ENCODE assay signal across 19 mouse cellular contexts in the genomic region with DNA sequence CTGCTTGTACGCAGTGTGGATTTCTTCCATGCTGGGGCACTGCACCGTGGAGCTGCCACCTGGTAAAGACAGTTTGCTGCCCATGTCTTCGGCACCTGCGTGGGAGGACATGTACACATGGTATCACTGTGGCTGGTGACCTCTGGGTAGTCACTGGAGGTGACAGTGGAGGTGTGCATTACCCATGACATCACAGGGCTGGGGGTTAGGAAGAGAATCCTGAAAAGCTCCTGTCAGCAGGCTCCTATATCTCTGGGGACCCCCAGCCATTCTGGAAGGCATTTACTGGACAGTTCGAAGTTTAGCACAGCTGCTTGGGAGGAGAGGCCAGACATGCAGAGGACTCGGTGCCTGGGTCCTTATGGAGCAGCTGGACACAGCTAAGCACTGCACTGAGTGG. TPM values are rescaled to one million over a fixed set of nuclear protein-coding genes. Genes with fewer than 3 reads are reported as not detected.
DNase-seq lines count a peak whose midpoint lies in the region; ATAC-seq and TF ChIP-seq lines count a peak whose summit lies in the region.
"Had no signal": no experiment of that assay in that cellular context is flagged by ENCODE, and none has a peak within 500 bp of the region (broad histone marks: within the 10 kb centered on the region; RNA-seq: fewer than 3 reads in every experiment).

No protein-coding gene starts in this region.

- WGBS in heart, embryonic 16.5 days = 63% methylated on average over 6 of the region's 6 CpGs
- 65% methylated on average over 6 of the region's 6 CpGs for WGBS in heart, embryonic 10.5 days
- 67% methylated on average over 6 of the region's 6 CpGs for WGBS in liver, embryonic 16.5 days (ENCODE audit: insufficient replicate concordance)
- 67% methylated on average over 6 of the region's 6 CpGs for WGBS in liver, embryonic 12.5 days (ENCODE audit: insufficient replicate concordance)

- peaks cover 71% of the 10 kb centered on the region for H3K79me2 ChIP-seq in C2C12 (ENCODE audit: control insufficient read depth, insufficient read depth)

- H3ac ChIP-seq in C2C12 (ENCODE audit: control insufficient read depth, insufficient read length, low read depth) = peak overlapping the region; percentile 19

- no peak overlapping the region for H3K4me2 ChIP-seq in heart, embryonic 16.5 days (ENCODE audit: low read depth, low read length)
- no peak overlapping the region for H3K4me2 ChIP-seq in liver, embryonic 16.5 days (ENCODE audit: low read depth, low read length)
- H3K4me2 ChIP-seq in liver, embryonic 12.5 days = no peak overlapping the region
- H3K4me2 ChIP-seq: forebrain, embryonic 13.5 days; heart, embryonic 15.5 days; hindbrain, embryonic 12.5 days; liver, embryonic 13.5 days; midbrain, embryonic 15.5 days; neural tube, embryonic 15.5 days had no signal

- H3K27ac ChIP-seq in heart, embryonic 16.5 days (ENCODE audit: low read length) = 0 out of 2 replicates have a peak overlapping the region, but pooled peaks have one; percentile 16
- H3K27ac ChIP-seq in heart, embryonic 10.5 days = no peak overlapping the region
- no peak overlapping the region for H3K27ac ChIP-seq in liver, embryonic 16.5 days (ENCODE audit: low read length)
- H3K27ac ChIP-seq in liver, embryonic 12.5 days = no peak overlapping the region
- peak overlapping the region; percentile 90 for H3K27ac ChIP-seq in embryonic fibroblast, embryonic 13.5 days (ENCODE audit: insufficient read depth, low read length)
- H3K27ac ChIP-seq: embryonic facial prominence, embryonic 10.5 days; forebrain, embryonic 13.5 days; heart, embryonic 15.5 days; hindbrain, embryonic 12.5 days; liver, embryonic 13.5 days; midbrain, embryonic 15.5 days; neural tube, embryonic 15.5 days had no signal

- no peak for DNase-seq in heart, embryonic 10.5 days (ENCODE audit: low spot score)
- DNase-seq in layer of hippocampus, adult 9-11 months = no peak
- DNase-seq: gastrocnemius, postnatal 25 days had no signal

- peaks cover 14% of the 10 kb centered on the region for H3K4me1 ChIP-seq in heart, embryonic 16.5 days (ENCODE audit: control insufficient read depth, insufficient read depth, low read length)
- peaks cover 8% of the 10 kb centered on the region for H3K4me1 ChIP-seq in heart, embryonic 10.5 days
- peaks cover 3% of the 10 kb centered on the region for H3K4me1 ChIP-seq in liver, embryonic 16.5 days (ENCODE audit: control insufficient read depth, low read depth, low read length)
- peaks cover 4% of the 10 kb centered on the region; the same call in 1 of the 2 replicates for H3K4me1 ChIP-seq in liver, embryonic 12.5 days
- peaks cover 27% of the 10 kb centered on the region for H3K4me1 ChIP-seq in embryonic fibroblast, embryonic 13.5 days (ENCODE audit: control insufficient read depth, insufficient read depth, low read length)

- no peak for TF ChIP-seq CTCF in C2C12 (IDR thresholded peaks at IDR 0.05; ENCODE audit: control insufficient read depth, insufficient read depth, insufficient read length)
- TF ChIP-seq CTCF in embryonic fibroblast, embryonic 13.5 days (IDR thresholded peaks at IDR 0.05; ENCODE audit: borderline replicate concordance, insufficient read depth, low read length) = no peak

- H3K9ac ChIP-seq in heart, embryonic 16.5 days (ENCODE audit: low read length) = no peak overlapping the region
- no peak overlapping the region for H3K9ac ChIP-seq in liver, embryonic 16.5 days (ENCODE audit: low read depth, low read length)
- no peak overlapping the region for H3K9ac ChIP-seq in liver, embryonic 12.5 days
- H3K9ac ChIP-seq: forebrain, embryonic 13.5 days; heart, embryonic 15.5 days; hindbrain, embryonic 12.5 days; liver, embryonic 13.5 days; midbrain, embryonic 15.5 days; neural tube, embryonic 15.5 days had no signal

- no peaks in the 10 kb centered on the region for H3K27me3 ChIP-seq in heart, embryonic 16.5 days (ENCODE audit: control insufficient read depth, insufficient read depth, low read length)
- no peaks in the 10 kb centered on the region for H3K27me3 ChIP-seq in heart, embryonic 10.5 days (ENCODE audit: insufficient read depth, poor library complexity, severe bottlenecking)
- no peaks in the 10 kb centered on the region for H3K27me3 ChIP-seq in liver, embryonic 16.5 days (ENCODE audit: control insufficient read depth, insufficient read depth, low read depth, low read length)
- H3K27me3 ChIP-seq in liver, embryonic 12.5 days (replicated peaks) = no peaks in the 10 kb centered on the region
- no peaks in the 10 kb centered on the region for H3K27me3 ChIP-seq in C2C12 (ENCODE audit: control insufficient read depth, insufficient read depth, insufficient read length)
- H3K27me3 ChIP-seq: forebrain, embryonic 13.5 days; heart, embryonic 15.5 days; hindbrain, embryonic 12.5 days; liver, embryonic 13.5 days; midbrain, embryonic 15.5 days; neural tube, embryonic 15.5 days had no signal

- H3K36me3 ChIP-seq in heart, embryonic 16.5 days (ENCODE audit: control insufficient read depth, insufficient read depth) = no peaks in the 10 kb centered on the region
- H3K36me3 ChIP-seq in heart, embryonic 10.5 days = no peaks in the 10 kb centered on the region
- H3K36me3 ChIP-seq in liver, embryonic 16.5 days (ENCODE audit: control insufficient read depth, insufficient read depth) = no peaks in the 10 kb centered on the region; the same call in 1 of the 2 replicates
- no peaks in the 10 kb centered on the region for H3K36me3 ChIP-seq in liver, embryonic 12.5 days
- peaks cover 14% of the 10 kb centered on the region for H3K36me3 ChIP-seq in C2C12 (ENCODE audit: control insufficient read depth, insufficient read depth)
- H3K36me3 ChIP-seq: embryonic facial prominence, embryonic 10.5 days; heart, embryonic 15.5 days; hindbrain, embryonic 12.5 days; liver, embryonic 13.5 days; midbrain, embryonic 15.5 days; neural tube, embryonic 15.5 days had no signal

- no peak for ATAC-seq in heart, embryonic 16.5 days (replicated peaks; ENCODE audit: extremely low read depth, insufficient read depth, low FRiP score)
- ATAC-seq in liver, embryonic 16.5 days (ENCODE audit: low read depth) = 0 out of 2 replicates have a peak, but pooled peaks have one; percentile 9
- ATAC-seq in liver, embryonic 12.5 days = no peak
- ATAC-seq: forebrain, embryonic 13.5 days; midbrain, embryonic 15.5 days had no signal

- H3K79me3 ChIP-seq in C2C12 (ENCODE audit: low read depth) = peaks cover 16% of the 10 kb centered on the region

- no peak overlapping the region for H3K4me3 ChIP-seq in heart, embryonic 16.5 days (ENCODE audit: low read length)
- H3K4me3 ChIP-seq in heart, embryonic 10.5 days = no peak overlapping the region
- no peak overlapping the region for H3K4me3 ChIP-seq in liver, embryonic 16.5 days (ENCODE audit: low read depth, low read length)
- no peak overlapping the region for H3K4me3 ChIP-seq in liver, embryonic 12.5 days
- no peak overlapping the region for H3K4me3 ChIP-seq in C2C12 (ENCODE audit: insufficient read depth, poor library complexity, severe bottlenecking)
- no peak overlapping the region for H3K4me3 ChIP-seq in embryonic fibroblast, embryonic 13.5 days (ENCODE audit: insufficient read depth, low read length)
- H3K4me3 ChIP-seq: embryonic facial prominence, embryonic 10.5 days; forebrain, embryonic 13.5 days; heart, embryonic 15.5 days; hindbrain, embryonic 12.5 days; liver, embryonic 13.5 days; midbrain, embryonic 15.5 days; neural tube, embryonic 15.5 days had no signal

- no peak for TF ChIP-seq POLR2A in embryonic fibroblast, embryonic 13.5 days (IDR thresholded peaks at IDR 0.05; ENCODE audit: low read depth, low read length)

- no peaks in the 10 kb centered on the region for H3K9me3 ChIP-seq in heart, embryonic 16.5 days (replicated peaks; ENCODE audit: control insufficient read depth, low read length)
- no peaks in the 10 kb centered on the region for H3K9me3 ChIP-seq in heart, embryonic 10.5 days
- H3K9me3 ChIP-seq in liver, embryonic 16.5 days (replicated peaks; ENCODE audit: control insufficient read depth, low read length) = no peaks in the 10 kb centered on the region
- H3K9me3 ChIP-seq in liver, embryonic 12.5 days (replicated peaks) = no peaks in the 10 kb centered on the region
- H3K9me3 ChIP-seq: embryonic facial prominence, embryonic 10.5 days; forebrain, embryonic 13.5 days; heart, embryonic 15.5 days; hindbrain, embryonic 12.5 days; liver, embryonic 13.5 days; midbrain, embryonic 15.5 days; neural tube, embryonic 15.5 days had no signal

TF ChIP-seq in C2C12, 6 proteins besides CTCF, POLR2A, EP300 and RAD21:
- TF ChIP-seq MYOG (IDR thresholded peaks at IDR 0.05; ENCODE audit: control insufficient read depth, extremely low read depth, insufficient read length) (no peak), MAX (IDR thresholded peaks at IDR 0.05) (no peak), CEBPB (IDR thresholded peaks at IDR 0.05; ENCODE audit: low read depth) (no peak), USF1 (IDR thresholded peaks at IDR 0.05; ENCODE audit: low read depth) (no peak), FOSL1 (IDR thresholded peaks at IDR 0.05; ENCODE audit: insufficient read depth, low read length, poor library complexity, severe bottlenecking) (no peak)
TF ChIP-seq in C2C12: peak in this region for 0.

RNA-seq across cellular contexts. Expression of a gene that starts 22.9 kb away (rescaled TPM):
- polyA plus RNA-seq in heart, embryonic 16.5 days (2015; fragmentation: Nextera tagmentation; extraction: Ambion mirVana) = not detected in 2 replicates
- polyA plus RNA-seq in heart, embryonic 10.5 days (2016; fragmentation: Nextera tagmentation; extraction: Ambion mirVana) = not detected in 2 replicates
- polyA plus RNA-seq in liver, embryonic 16.5 days (2015; fragmentation: Nextera tagmentation; extraction: Ambion mirVana) = not detected in 2 replicates
- not detected in 2 replicates for polyA plus RNA-seq in liver, embryonic 12.5 days (2016; fragmentation: Nextera tagmentation; extraction: Ambion mirVana)
- polyA plus RNA-seq in C2C12 (2012; fragmentation: generic; extraction: Trizol) = not detected
- not detected in 2 replicates for polyA plus RNA-seq in embryonic fibroblast, embryonic 13.5 days (2011; ENCODE audit: insufficient read length, low read depth, missing spikeins)
- polyA plus RNA-seq: embryonic facial prominence, embryonic 10.5 days; forebrain, embryonic 13.5 days; frontal cortex, adult 2 months; heart, embryonic 15.5 days; hindbrain, embryonic 12.5 days; limb, embryonic 11.5 days; liver, embryonic 13.5 days; lung, embryonic 16.5 days; midbrain, embryonic 15.5 days; neural tube, embryonic 15.5 days; stomach, embryonic 16.5 days had no signal

RNA-seq across cellular contexts. Expression of a gene that starts 45.3 kb away (rescaled TPM):
- 8.4 and 11.4 TPM in 2 replicates for polyA plus RNA-seq in heart, embryonic 16.5 days (2015; fragmentation: Nextera tagmentation; extraction: Ambion mirVana)
- 9.9 and 12.3 TPM in 2 replicates for polyA plus RNA-seq in heart, embryonic 10.5 days (2016; fragmentation: Nextera tagmentation; extraction: Ambion mirVana)
- 5.0 and 6.7 TPM in 2 replicates for polyA plus RNA-seq in liver, embryonic 16.5 days (2015; fragmentation: Nextera tagmentation; extraction: Ambion mirVana)
- polyA plus RNA-seq in liver, embryonic 12.5 days (2016; fragmentation: Nextera tagmentation; extraction: Ambion mirVana) = 6.3 and 7.1 TPM in 2 replicates
- polyA plus RNA-seq in C2C12 (2012; fragmentation: generic; extraction: Trizol) = 41.8 TPM
- 31.0 and 39.9 TPM in 2 replicates for polyA plus RNA-seq in embryonic fibroblast, embryonic 13.5 days (2011; ENCODE audit: insufficient read length, low read depth, missing spikeins)

Comparison
In these comparisons a context has a peak if more than half of its experiments do, and no peak if none do; other contexts are left out.
1. H3K27ac ChIP-seq: peak in heart, embryonic 16.5 days (single experiment) and embryonic fibroblast, embryonic 13.5 days (single experiment); none in heart, embryonic 10.5 days (single experiment), liver, embryonic 16.5 days (single experiment) and liver, embryonic 12.5 days (single experiment).